Mouse (Mus musculus) liver, embryonic 11.5 days (tissue): Measurements from ENCODE around the gene Ppargc1a. TPM values are rescaled to one million over a fixed set of nuclear protein-coding genes. Genes with fewer than 3 reads are reported as not detected.

Experiments used
- ATAC-seq: fragments of 200-750 bp; cut with Nextera tagmentation; replicated peaks from 2 replicates; pipeline ENCODE4 v1.8.0; 2017; ENCODE audit warnings: moderate number of reproducible peaks, mild to moderate bottlenecking, moderate TSS enrichment, moderate library complexity; ENCODE audit not compliant: low FRiP score
- DNase-seq: peaks from one replicate; pipeline ENCODE4 v3.0.0-alpha.2; 2017; ENCODE audit warnings: low spot score
- H3K27ac ChIP-seq: fragments of 300-500 bp; sonication (generic); 2 replicates; pipeline ENCODE4 v1.5.1; 2014; ENCODE audit warnings: mild to moderate bottlenecking, low read depth, low read length, control low read depth
- H3K27me3 ChIP-seq: fragments of 300-500 bp; sonication (generic); replicated peaks from 2 replicates; pipeline ENCODE4 v1.6.1; 2014; ENCODE audit warnings: low read length, mixed read lengths; ENCODE audit not compliant: control insufficient read depth, insufficient read depth
- H3K36me3 ChIP-seq: fragments of 300-500 bp; sonication (generic); 2 replicates; pipeline ENCODE4 v1.6.1; 2014; ENCODE audit warnings: mild to moderate bottlenecking, low read length, moderate library complexity, mixed read lengths; ENCODE audit not compliant: control insufficient read depth, insufficient read depth
- H3K4me1 ChIP-seq: fragments of 300-500 bp; sonication (generic); replicated peaks from 2 replicates; pipeline ENCODE4 v1.6.1; 2014; ENCODE audit warnings: low read length, mixed read lengths; ENCODE audit not compliant: control insufficient read depth, insufficient read depth
- H3K4me2 ChIP-seq: fragments of 300-500 bp; sonication (generic); 2 replicates; pipeline ENCODE4 v1.6.1; 2014; ENCODE audit warnings: mild to moderate bottlenecking, control low read depth, moderate library complexity
- H3K4me3 ChIP-seq: fragments of 300-500 bp; sonication (generic); 2 replicates; pipeline ENCODE4 v1.5.1; 2014; ENCODE audit warnings: low read depth, low read length, control low read depth
- H3K9ac ChIP-seq: fragments of 300-500 bp; sonication (generic); 2 replicates; pipeline ENCODE4 v1.6.1; 2014; ENCODE audit warnings: low read depth, low read length, control low read depth
- H3K9me3 ChIP-seq: fragments of 300-500 bp; sonication (generic); 2 replicates; pipeline ENCODE4 v1.6.1; 2016; ENCODE audit warnings: low read length, inconsistent platforms, mixed read lengths; ENCODE audit not compliant: control insufficient read depth
- WGBS: fragments of 180-500 bp; shearing (Covaris S2); extraction: QIAGEN DNeasy Blood & Tissue Kit; methylation state at CpG from one replicate; pipeline ENCODE4 v1.1.7; 2014; 5-methylcytosine and 5-hydroxymethylcytosine counted together
- polyA plus RNA-seq: library from polyadenylated mRNA; unstranded; fragments of >200 nt; fragmentation: Nextera tagmentation; extraction: Ambion mirVana; gene quantifications from 2 replicates; pipeline ENCODE4 v1.2.1, GENCODE M21; 2014

The Ppargc1a gene
- polyA plus RNA-seq, 1 experiment from 2014 or later: 3.2 TPM

- Histone ChIP-seq H3K4me2 (no peak overlapping the region), H3K27ac (no peak overlapping the region), H3K4me3 (no peak overlapping the region), H3K27me3 (no peaks in the 10 kb centered on the region), H3K4me1 (no peaks in the 10 kb centered on the region), H3K9ac (no peak overlapping the region), H3K9me3 (no peaks in the 10 kb centered on the region), H3K36me3 (no peaks in the 10 kb centered on the region)
- no peak for ATAC-seq
- no peak for DNase-seq
- WGBS: 63% methylated on average over 7 of the region's 7 CpGs
Observed at GRCm38 (mm10) chr5:51478319-51478994, 89.1 kb downstream of the Ppargc1a start.

- ATAC-seq (no peak), DNase-seq (no peak)
- Histone ChIP-seq H3K9me3 (no peaks in the 10 kb centered on the region; the same call in 1 of the 2 replicates), H3K4me2 (no peak overlapping the region), H3K4me1 (no peaks in the 10 kb centered on the region), H3K27me3 (no peaks in the 10 kb centered on the region), H3K36me3 (peaks cover 3% of the 10 kb centered on the region; the same call in 1 of the 2 replicates), H3K4me3 (no peak overlapping the region), H3K27ac (no peak overlapping the region), H3K9ac (no peak overlapping the region)
- 73% methylated on average over 3 of the region's 3 CpGs for WGBS
Observed at GRCm38 (mm10) chr5:51477140-51477539, 90.4 kb downstream of the Ppargc1a start.

GRCm38 (mm10) chr5:51475034-51475541 is 92.4 kb downstream of the Ppargc1a start:
- 83% methylated on average over 4 of the region's 4 CpGs for WGBS
- ATAC-seq: no peak

GRCm38 (mm10) chr5:51471614-51472013 is 95.9 kb downstream of the Ppargc1a start:
- Histone ChIP-seq H3K27ac (no peak overlapping the region), H3K4me1 (no peaks in the 10 kb centered on the region), H3K27me3 (no peaks in the 10 kb centered on the region), H3K9ac (no peak overlapping the region), H3K36me3 (peaks cover 3% of the 10 kb centered on the region; the same call in 1 of the 2 replicates), H3K9me3 (no peaks in the 10 kb centered on the region; the same call in 1 of the 2 replicates), H3K4me2 (no peak overlapping the region), H3K4me3 (no peak overlapping the region)
- WGBS: 82% methylated on average over 4 of the region's 4 CpGs
- DNase-seq: no peak
- no peak for ATAC-seq

More at GRCm38 (mm10) chr5:51475034-51475541, 92.4 kb downstream of the Ppargc1a start:
- Histone ChIP-seq H3K9me3 (no peaks in the 10 kb centered on the region; the same call in 1 of the 2 replicates), H3K4me2 (no peak overlapping the region), H3K27me3 (no peaks in the 10 kb centered on the region), H3K9ac (no peak overlapping the region), H3K27ac (no peak overlapping the region), H3K36me3 (peaks cover 3% of the 10 kb centered on the region; the same call in 1 of the 2 replicates), H3K4me3 (no peak overlapping the region), H3K4me1 (no peaks in the 10 kb centered on the region)
- no peak for DNase-seq

- Histone ChIP-seq H3K9me3 (no peaks in the 10 kb centered on the region), H3K4me1 (no peaks in the 10 kb centered on the region), H3K27me3 (no peaks in the 10 kb centered on the region), H3K9ac (no peak overlapping the region), H3K4me3 (no peak overlapping the region), H3K4me2 (no peak overlapping the region), H3K36me3 (no peaks in the 10 kb centered on the region), H3K27ac (no peak overlapping the region)
- WGBS: 59% methylated on average over 5 of the region's 5 CpGs
- no peak for DNase-seq
- no peak for ATAC-seq
Observed at GRCm38 (mm10) chr5:51466036-51466435, 101.5 kb downstream of the Ppargc1a start.

GRCm38 (mm10) chr5:51452033-51452432 is 115.5 kb downstream of the Ppargc1a start:
- no peaks in the 10 kb centered on the region for H3K27me3 ChIP-seq
- no peaks in the 10 kb centered on the region for H3K9me3 ChIP-seq
- no peak overlapping the region for H3K4me2 ChIP-seq
- H3K4me1 ChIP-seq: no peaks in the 10 kb centered on the region
- H3K27ac ChIP-seq: no peak overlapping the region
- no peaks in the 10 kb centered on the region for H3K36me3 ChIP-seq
- 67% methylated on average over 3 of the region's 3 CpGs for whole genome bisulfite sequencing
- H3K9ac ChIP-seq: no peak overlapping the region
- DNase-seq (no peak), ATAC-seq (no peak)
- H3K4me3 ChIP-seq: no peak overlapping the region

GRCm38 (mm10) chr5:51447631-51448030 is 119.9 kb downstream of the Ppargc1a start:
- 85% methylated on average over 1 of the region's 1 CpGs for WGBS

GRCm38 (mm10) chr5:51446299-51447090 is 121.0 kb downstream of the Ppargc1a start:
- no peaks in the 10 kb centered on the region for H3K9me3 ChIP-seq
- H3K27ac ChIP-seq: no peak overlapping the region
- H3K9ac ChIP-seq: no peak overlapping the region
- DNase-seq (no peak), ATAC-seq (no peak)
- no peak overlapping the region for H3K4me3 ChIP-seq
- no peaks in the 10 kb centered on the region for H3K4me1 ChIP-seq
- no peaks in the 10 kb centered on the region for H3K27me3 ChIP-seq
- H3K36me3 ChIP-seq: no peaks in the 10 kb centered on the region
- no peak overlapping the region for H3K4me2 ChIP-seq
- WGBS: 91% methylated on average over 14 of the region's 14 CpGs

More at GRCm38 (mm10) chr5:51447631-51448030, 119.9 kb downstream of the Ppargc1a start:
- no peaks in the 10 kb centered on the region for H3K27me3 ChIP-seq
- no peak overlapping the region for H3K9ac ChIP-seq
- no peak overlapping the region for H3K4me2 ChIP-seq
- ATAC-seq (no peak), DNase-seq (no peak)
- no peak overlapping the region for H3K27ac ChIP-seq
- no peaks in the 10 kb centered on the region for H3K4me1 ChIP-seq
- H3K9me3 ChIP-seq: no peaks in the 10 kb centered on the region
- H3K36me3 ChIP-seq: no peaks in the 10 kb centered on the region
- no peak overlapping the region for H3K4me3 ChIP-seq
